Mouse (Mus musculus): ENCODE data around the gene App. TPM values are rescaled to one million over a fixed set of nuclear protein-coding genes. Genes with fewer than 3 reads are reported as not detected.

App gene
- polyA plus RNA-seq, 1 experiment: 59.8 TPM

DNA sequence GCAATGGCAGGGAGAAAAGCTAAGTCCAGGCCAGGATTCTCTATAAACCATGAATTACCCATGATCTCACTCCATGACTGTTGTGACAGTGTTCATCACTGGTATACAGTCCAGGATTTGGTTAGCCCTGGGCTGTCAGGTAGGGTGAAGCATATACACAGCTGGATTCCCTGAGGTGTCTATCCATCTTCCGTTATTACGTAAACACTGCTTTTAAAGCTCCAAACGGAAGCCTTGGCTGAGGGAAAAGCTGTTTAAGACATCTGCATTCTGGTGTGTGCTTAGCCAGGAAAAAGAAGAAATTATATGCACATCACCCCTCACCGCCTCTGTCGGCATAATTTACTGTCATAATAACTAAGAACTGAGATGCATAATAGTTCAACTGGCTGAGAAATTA lies 115.4 kb downstream of the App start:
- H3K36me3 ChIP-seq (ENCODE audit: control insufficient read depth, insufficient read depth, low read length): no peaks in the 10 kb centered on the region
- H3K4me3 ChIP-seq (ENCODE audit: control insufficient read depth, insufficient read depth, low read length): no peak overlapping the region
- H3K4me1 ChIP-seq (replicated peaks; ENCODE audit: control insufficient read depth, insufficient read depth, low read length): no peaks in the 10 kb centered on the region
- WGBS: 96% methylated on average over 5 of the region's 5 CpGs
- H3K27me3 ChIP-seq (ENCODE audit: control insufficient read depth, insufficient read depth, low read length): no peaks in the 10 kb centered on the region
- no peak for DNase-seq
- TF ChIP-seq CTCF (IDR thresholded peaks at IDR 0.05; ENCODE audit: borderline replicate concordance, control insufficient read depth, extremely low read depth, insufficient read depth, low read length, poor library complexity) (no peak), POLR2A (IDR thresholded peaks at IDR 0.05; ENCODE audit: control insufficient read depth, extremely low read depth, insufficient read depth, low read length, poor library complexity) (no peak)
- H3K27ac ChIP-seq (ENCODE audit: control insufficient read depth, insufficient read depth, low read length): no peak overlapping the region

DNA sequence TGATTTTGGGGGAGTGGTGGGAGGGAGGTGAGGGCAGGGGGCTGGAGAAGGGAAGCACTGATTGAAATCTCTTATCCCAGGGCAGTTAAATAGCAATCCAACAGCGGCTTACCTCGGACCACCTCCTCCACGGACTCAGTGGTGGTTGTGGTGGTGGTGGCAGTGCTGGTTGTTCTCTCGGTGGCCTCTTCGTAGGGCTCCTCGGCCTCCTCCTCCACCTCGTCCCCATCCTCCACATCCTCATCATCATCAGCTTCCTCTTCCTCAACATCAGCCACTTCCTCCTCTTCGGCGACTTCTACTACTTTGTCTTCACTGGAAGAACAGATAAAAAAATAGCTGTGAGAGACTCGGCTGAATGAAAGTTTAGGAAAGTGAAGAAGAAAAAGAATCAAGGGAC lies 117.4 kb downstream of the App start:
- H3K27me3 ChIP-seq (ENCODE audit: control insufficient read depth, insufficient read depth, low read length): no peaks in the 10 kb centered on the region
- no peak for DNase-seq
- H3K36me3 ChIP-seq (ENCODE audit: control insufficient read depth, insufficient read depth, low read length): no peaks in the 10 kb centered on the region
- 73% methylated on average over 10 of the region's 10 CpGs for WGBS
- H3K4me3 ChIP-seq (ENCODE audit: control insufficient read depth, insufficient read depth, low read length): no peak overlapping the region
- H3K4me1 ChIP-seq (replicated peaks; ENCODE audit: control insufficient read depth, insufficient read depth, low read length): no peaks in the 10 kb centered on the region
- TF ChIP-seq CTCF (IDR thresholded peaks at IDR 0.05; ENCODE audit: borderline replicate concordance, control insufficient read depth, extremely low read depth, insufficient read depth, low read length, poor library complexity) (no peak), POLR2A (IDR thresholded peaks at IDR 0.05; ENCODE audit: control insufficient read depth, extremely low read depth, insufficient read depth, low read length, poor library complexity) (no peak)
- no peak overlapping the region for H3K27ac ChIP-seq (ENCODE audit: control insufficient read depth, insufficient read depth, low read length)

DNA sequence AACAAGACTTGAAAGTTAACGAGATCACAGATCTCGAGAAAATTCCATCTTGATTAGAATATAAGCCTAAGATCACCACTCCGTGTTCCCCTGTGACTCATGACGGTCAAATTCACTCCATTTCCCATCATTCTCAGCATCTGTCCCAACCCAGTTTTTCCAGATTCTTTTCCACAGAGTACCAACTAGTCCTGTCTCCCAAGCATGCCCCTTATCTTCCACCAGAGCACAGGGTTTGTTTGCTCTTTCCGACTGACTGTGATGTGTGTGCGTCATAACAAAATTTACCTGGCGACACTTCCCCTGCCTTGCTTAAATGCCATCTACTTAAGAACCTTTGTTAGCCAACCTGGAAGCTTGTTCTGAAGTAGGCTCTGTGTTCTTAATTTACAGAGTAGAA lies 119.6 kb downstream of the App start:
- TF ChIP-seq CTCF (IDR thresholded peaks at IDR 0.05; ENCODE audit: borderline replicate concordance, control insufficient read depth, extremely low read depth, insufficient read depth, low read length, poor library complexity): no peak
- TF ChIP-seq POLR2A (IDR thresholded peaks at IDR 0.05; ENCODE audit: control insufficient read depth, extremely low read depth, insufficient read depth, low read length, poor library complexity): no peak
- Histone ChIP-seq H3K27me3 (ENCODE audit: control insufficient read depth, insufficient read depth, low read length) (no peaks in the 10 kb centered on the region), H3K36me3 (ENCODE audit: control insufficient read depth, insufficient read depth, low read length) (no peaks in the 10 kb centered on the region), H3K4me3 (ENCODE audit: control insufficient read depth, insufficient read depth, low read length) (no peak overlapping the region), H3K4me1 (replicated peaks; ENCODE audit: control insufficient read depth, insufficient read depth, low read length) (no peaks in the 10 kb centered on the region), H3K27ac (ENCODE audit: control insufficient read depth, insufficient read depth, low read length) (no peak overlapping the region)
- 93% methylated on average over 7 of the region's 7 CpGs for WGBS
- DNase-seq: no peak

DNA sequence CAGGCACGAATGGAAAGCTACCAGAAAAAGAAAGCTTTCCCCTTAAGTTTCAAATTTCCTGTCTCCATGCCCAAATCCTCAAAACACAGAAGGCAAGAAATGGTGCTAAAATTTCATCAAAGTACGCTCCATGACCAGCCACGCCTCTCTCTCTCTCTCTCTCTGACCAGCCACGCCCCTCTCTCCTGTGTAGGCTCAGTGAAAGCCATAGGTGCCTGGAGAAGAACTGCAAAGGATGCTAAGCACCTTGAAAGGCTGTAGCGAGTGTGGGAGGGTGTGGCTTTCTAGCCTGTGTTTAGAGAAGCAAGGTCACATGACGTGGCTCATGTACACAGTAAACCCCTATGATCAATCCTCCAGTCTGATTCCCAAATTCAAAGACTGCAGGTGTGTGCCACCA lies 126.3 kb downstream of the App start:
- Histone ChIP-seq H3K4me3 (ENCODE audit: control insufficient read depth, insufficient read depth, low read length) (no peak overlapping the region), H3K27ac (ENCODE audit: control insufficient read depth, insufficient read depth, low read length) (no peak overlapping the region), H3K4me1 (replicated peaks; ENCODE audit: control insufficient read depth, insufficient read depth, low read length) (no peaks in the 10 kb centered on the region), H3K27me3 (ENCODE audit: control insufficient read depth, insufficient read depth, low read length) (no peaks in the 10 kb centered on the region), H3K36me3 (ENCODE audit: control insufficient read depth, insufficient read depth, low read length) (no peaks in the 10 kb centered on the region)
- no peak for TF ChIP-seq CTCF (IDR thresholded peaks at IDR 0.05; ENCODE audit: borderline replicate concordance, control insufficient read depth, extremely low read depth, insufficient read depth, low read length, poor library complexity)
- TF ChIP-seq POLR2A (IDR thresholded peaks at IDR 0.05; ENCODE audit: control insufficient read depth, extremely low read depth, insufficient read depth, low read length, poor library complexity): no peak
- WGBS: 80% methylated on average over 6 of the region's 6 CpGs
- no peak for DNase-seq

DNA sequence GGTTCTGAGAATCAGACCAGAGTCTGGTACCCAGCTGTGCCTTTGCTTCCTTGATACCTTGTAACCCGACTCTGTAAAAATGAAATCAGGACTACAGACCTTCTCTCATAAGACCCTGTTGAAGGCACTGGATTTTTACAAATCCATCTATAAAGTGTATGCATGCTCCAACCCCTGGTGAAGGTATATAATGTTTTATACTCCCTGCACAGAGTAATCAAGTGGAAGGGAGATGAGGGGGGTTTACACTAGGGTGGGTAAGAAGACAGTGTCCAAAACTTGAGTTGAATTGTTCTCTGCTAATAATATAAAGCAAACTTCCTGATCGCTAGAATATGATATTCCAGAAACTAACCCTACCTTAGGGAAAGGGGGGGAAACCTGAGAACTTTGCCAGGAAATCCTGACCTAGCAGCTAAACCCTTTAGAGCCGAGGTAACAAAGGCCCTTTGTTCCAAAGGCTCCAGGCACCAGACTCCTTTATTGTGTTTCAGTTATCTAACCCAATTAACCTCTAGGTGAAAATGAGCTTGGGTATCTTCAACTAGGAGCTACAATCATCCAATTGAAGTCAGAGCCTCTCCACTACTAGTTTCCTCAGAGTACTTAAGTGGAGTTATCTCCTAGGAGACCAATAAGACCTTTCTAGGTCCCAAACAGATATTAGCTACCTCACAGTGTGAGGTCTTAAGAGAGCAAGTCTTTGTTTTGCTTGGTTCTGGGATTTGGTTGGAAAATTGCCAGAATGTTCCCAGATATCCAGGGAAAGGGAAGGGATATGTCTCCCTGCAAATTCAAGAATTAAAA lies 132.2 kb downstream of the App start:
- Histone ChIP-seq H3K4me3 (ENCODE audit: control insufficient read depth, insufficient read depth, low read length) (no peak overlapping the region), H3K4me1 (replicated peaks; ENCODE audit: control insufficient read depth, insufficient read depth, low read length) (no peaks in the 10 kb centered on the region), H3K36me3 (ENCODE audit: control insufficient read depth, insufficient read depth, low read length) (no peaks in the 10 kb centered on the region), H3K27me3 (ENCODE audit: control insufficient read depth, insufficient read depth, low read length) (no peaks in the 10 kb centered on the region), H3K27ac (ENCODE audit: control insufficient read depth, insufficient read depth, low read length) (no peak overlapping the region)
- WGBS: 87% methylated on average over 3 of the region's 3 CpGs
- TF ChIP-seq POLR2A (IDR thresholded peaks at IDR 0.05; ENCODE audit: control insufficient read depth, extremely low read depth, insufficient read depth, low read length, poor library complexity): no peak
- no peak for TF ChIP-seq CTCF (IDR thresholded peaks at IDR 0.05; ENCODE audit: borderline replicate concordance, control insufficient read depth, extremely low read depth, insufficient read depth, low read length, poor library complexity)
- no peak for DNase-seq

DNA sequence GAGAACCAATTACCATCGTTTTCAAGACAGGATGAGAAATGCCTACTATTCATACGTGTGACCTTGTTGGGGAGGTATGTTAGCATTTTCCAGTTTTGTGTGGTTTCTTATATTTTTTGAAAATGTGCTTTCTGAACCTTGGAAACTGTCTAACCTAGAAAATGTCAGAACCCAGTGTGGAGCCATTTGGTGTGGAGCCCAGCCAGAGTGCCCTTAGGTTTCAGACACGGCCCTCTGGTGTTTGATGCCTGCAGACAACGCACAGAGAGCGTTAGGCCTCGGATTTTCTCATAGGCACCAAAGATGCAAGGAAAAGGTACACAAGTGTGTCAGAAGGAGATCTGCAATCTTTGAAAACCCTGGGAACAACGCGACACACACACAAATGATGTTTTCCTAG lies 134.8 kb downstream of the App start:
- Histone ChIP-seq H3K4me3 (ENCODE audit: control insufficient read depth, insufficient read depth, low read length) (no peak overlapping the region), H3K27ac (ENCODE audit: control insufficient read depth, insufficient read depth, low read length) (no peak overlapping the region), H3K36me3 (ENCODE audit: control insufficient read depth, insufficient read depth, low read length) (no peaks in the 10 kb centered on the region), H3K4me1 (replicated peaks; ENCODE audit: control insufficient read depth, insufficient read depth, low read length) (no peaks in the 10 kb centered on the region), H3K27me3 (ENCODE audit: control insufficient read depth, insufficient read depth, low read length) (no peaks in the 10 kb centered on the region)
- no peak for DNase-seq
- WGBS: 95% methylated on average over 8 of the region's 8 CpGs
- TF ChIP-seq CTCF (IDR thresholded peaks at IDR 0.05; ENCODE audit: borderline replicate concordance, control insufficient read depth, extremely low read depth, insufficient read depth, low read length, poor library complexity): no peak

All from thymus, adult 2 months (tissue).